Mouse (Mus musculus): ENCODE measurements around the gene 5031410I06Rik. TPM values are rescaled to one million over a fixed set of nuclear protein-coding genes. Genes with fewer than 3 reads are reported as not detected.
"Not testable (repeated sequence)": the region's sequence is repeated elsewhere in the genome, so short reads cannot be mapped to it uniquely, and the experiment has no call there.

Gene 5031410I06Rik
- total RNA-seq (2014; rRNA removed) = not detected in 2 replicates
- 0.15 and 0.21 TPM in 2 replicates for polyA plus RNA-seq (2015; fragmentation: Nextera tagmentation; extraction: Ambion mirVana)

- no CpG with 5 or more reads among the region's 3 CpGs for WGBS
- H3K4me3 ChIP-seq (ENCODE audit: low read depth, low read length); H3K9ac ChIP-seq; H3K9me3 ChIP-seq (ENCODE audit: low read length); H3K27me3 ChIP-seq (ENCODE audit: insufficient read depth, low read length); H3K4me1 ChIP-seq (ENCODE audit: insufficient read depth); H3K4me2 ChIP-seq (ENCODE audit: low read depth); ATAC-seq; H3K27ac ChIP-seq (ENCODE audit: low read depth, low read length); DNase-seq; H3K36me3 ChIP-seq (ENCODE audit: insufficient read depth): not testable (repeated sequence)
Measured at GRCm38 (mm10) chr5:26105262-26105661, at the start of gene 5031410I06Rik. TSS of gene 5031410I06Rik (minus strand) at chr5:26105362.

- Histone ChIP-seq H3K27ac (ENCODE audit: low read depth, low read length) (no peak overlapping the region), H3K4me2 (ENCODE audit: low read depth) (no peak overlapping the region), H3K27me3 (ENCODE audit: insufficient read depth, low read length) (no peaks in the 10 kb centered on the region), H3K36me3 (ENCODE audit: insufficient read depth) (no peaks in the 10 kb centered on the region), H3K9ac (no peak overlapping the region), H3K4me1 (ENCODE audit: insufficient read depth) (no peaks in the 10 kb centered on the region), H3K4me3 (ENCODE audit: low read depth, low read length) (no peak overlapping the region), H3K9me3 (ENCODE audit: low read length) (no peaks in the 10 kb centered on the region)
- 71% methylated on average over 6 of the region's 6 CpGs for WGBS
- no peak for TF ChIP-seq CTCF (IDR thresholded peaks at IDR 0.05; ENCODE audit: low read depth)
- ATAC-seq (no peak), DNase-seq (no peak)
Measured at GRCm38 (mm10) chr5:26142891-26143290, 37.7 kb upstream of the 5031410I06Rik start.

- not testable (repeated sequence) for H3K27me3 ChIP-seq (ENCODE audit: insufficient read depth, low read length); H3K9ac ChIP-seq; H3K27ac ChIP-seq (ENCODE audit: low read depth, low read length); ATAC-seq; H3K9me3 ChIP-seq (ENCODE audit: low read length); H3K4me2 ChIP-seq (ENCODE audit: low read depth); DNase-seq; H3K4me3 ChIP-seq (ENCODE audit: low read depth, low read length); H3K4me1 ChIP-seq (ENCODE audit: insufficient read depth); H3K36me3 ChIP-seq (ENCODE audit: insufficient read depth)
- WGBS = no CpG with 5 or more reads among the region's 3 CpGs
Measured at GRCm38 (mm10) chr5:26121321-26121720, 16.2 kb upstream of the 5031410I06Rik start, which contains the start of gene Gm10220. TSS of gene Gm10220 (minus strand) at chr5:26121421.

GRCm38 (mm10) chr5:26089191-26089590, 16.0 kb downstream of the 5031410I06Rik start, which contains the start of gene Gm10471:
TSS of gene Gm10471 (minus strand) at chr5:26089291.
- not testable (repeated sequence) for H3K27ac ChIP-seq (ENCODE audit: low read depth, low read length); H3K4me1 ChIP-seq (ENCODE audit: insufficient read depth); H3K4me3 ChIP-seq (ENCODE audit: low read depth, low read length); H3K4me2 ChIP-seq (ENCODE audit: low read depth); H3K9me3 ChIP-seq (ENCODE audit: low read length); H3K36me3 ChIP-seq (ENCODE audit: insufficient read depth); DNase-seq; H3K27me3 ChIP-seq (ENCODE audit: insufficient read depth, low read length); ATAC-seq; H3K9ac ChIP-seq
- 79% methylated on average over 1 of the region's 1 CpGs for WGBS

- not testable (repeated sequence) for H3K27me3 ChIP-seq (ENCODE audit: insufficient read depth, low read length); H3K36me3 ChIP-seq (ENCODE audit: insufficient read depth); H3K4me2 ChIP-seq (ENCODE audit: low read depth); H3K9ac ChIP-seq; H3K4me1 ChIP-seq (ENCODE audit: insufficient read depth); H3K27ac ChIP-seq (ENCODE audit: low read depth, low read length); H3K4me3 ChIP-seq (ENCODE audit: low read depth, low read length); DNase-seq; H3K9me3 ChIP-seq (ENCODE audit: low read length); ATAC-seq
Measured at GRCm38 (mm10) chr5:26079023-26079422, 26.1 kb downstream of the 5031410I06Rik start.

- Histone ChIP-seq H3K9me3 (ENCODE audit: low read length) (no peaks in the 10 kb centered on the region), H3K36me3 (ENCODE audit: insufficient read depth) (no peaks in the 10 kb centered on the region), H3K9ac (no peak overlapping the region), H3K27me3 (ENCODE audit: insufficient read depth, low read length) (no peaks in the 10 kb centered on the region), H3K4me1 (ENCODE audit: insufficient read depth) (no peaks in the 10 kb centered on the region), H3K4me2 (ENCODE audit: low read depth) (no peak overlapping the region), H3K27ac (ENCODE audit: low read depth, low read length) (no peak overlapping the region), H3K4me3 (ENCODE audit: low read depth, low read length) (no peak overlapping the region)
- DNase-seq (no peak), ATAC-seq (no peak)
- TF ChIP-seq CTCF (IDR thresholded peaks at IDR 0.05; ENCODE audit: low read depth) = no peak
- WGBS = 89% methylated on average over 24 of the region's 24 CpGs
Measured at GRCm38 (mm10) chr5:26070716-26071115, 34.4 kb downstream of the 5031410I06Rik start.

GRCm38 (mm10) chr5:26058481-26058880, 46.7 kb downstream of the 5031410I06Rik start, which contains the start of gene Gm7347:
TSS of gene Gm7347 (minus strand) at chr5:26058581.
- DNase-seq; ATAC-seq; H3K4me2 ChIP-seq (ENCODE audit: low read depth); H3K4me1 ChIP-seq (ENCODE audit: insufficient read depth); H3K9me3 ChIP-seq (ENCODE audit: low read length); H3K9ac ChIP-seq; H3K27me3 ChIP-seq (ENCODE audit: insufficient read depth, low read length); H3K4me3 ChIP-seq (ENCODE audit: low read depth, low read length); H3K36me3 ChIP-seq (ENCODE audit: insufficient read depth); H3K27ac ChIP-seq (ENCODE audit: low read depth, low read length): not testable (repeated sequence)
- WGBS = no CpG with 5 or more reads among the region's 2 CpGs

Other genes starting within 250 kb of the 5031410I06Rik start
- 0.10 TPM in 1 of 2 replicates, not detected in the other for gene Gm21663, start 163.0 kb downstream of the 5031410I06Rik start, total RNA-seq (2014; rRNA removed)
- not detected in 2 replicates for gene Gm21663, start 163.0 kb downstream of the 5031410I06Rik start, polyA plus RNA-seq (2015; fragmentation: Nextera tagmentation; extraction: Ambion mirVana)
- not detected in 2 replicates for gene Gm21671, start 150.9 kb downstream of the 5031410I06Rik start, total RNA-seq (2014; rRNA removed)
- gene Gm21671, start 150.9 kb downstream of the 5031410I06Rik start, polyA plus RNA-seq (2015; fragmentation: Nextera tagmentation; extraction: Ambion mirVana) = 0.12 TPM in 1 of 2 replicates, not detected in the other
- not detected in 2 replicates for gene Gm21680, start 132.7 kb downstream of the 5031410I06Rik start, total RNA-seq (2014; rRNA removed)
- 0.07 TPM in 1 of 2 replicates, not detected in the other for gene Gm21680, start 132.7 kb downstream of the 5031410I06Rik start, polyA plus RNA-seq (2015; fragmentation: Nextera tagmentation; extraction: Ambion mirVana)
- not detected in 2 replicates for gene Gm21698, start 116.7 kb downstream of the 5031410I06Rik start, total RNA-seq (2014; rRNA removed)
- 0.17 TPM in 1 of 2 replicates, not detected in the other for gene Gm21698, start 116.7 kb downstream of the 5031410I06Rik start, polyA plus RNA-seq (2015; fragmentation: Nextera tagmentation; extraction: Ambion mirVana)
- not detected in 2 replicates for gene Gm1979, start 100.6 kb downstream of the 5031410I06Rik start, total RNA-seq (2014; rRNA removed)
- gene Gm1979, start 100.6 kb downstream of the 5031410I06Rik start, polyA plus RNA-seq (2015; fragmentation: Nextera tagmentation; extraction: Ambion mirVana) = 0.15 TPM in 1 of 2 replicates, not detected in the other
- gene Gm5862, start 82.4 kb downstream of the 5031410I06Rik start, total RNA-seq (2014; rRNA removed) = not detected in 2 replicates
- 0.11 TPM in 1 of 2 replicates, not detected in the other for gene Gm5862, start 82.4 kb downstream of the 5031410I06Rik start, polyA plus RNA-seq (2015; fragmentation: Nextera tagmentation; extraction: Ambion mirVana)
- 0.05 TPM in 1 of 2 replicates, not detected in the other for gene Speer4a, start 65.8 kb downstream of the 5031410I06Rik start, total RNA-seq (2014; rRNA removed)
- gene Speer4a, start 65.8 kb downstream of the 5031410I06Rik start, polyA plus RNA-seq (2015; fragmentation: Nextera tagmentation; extraction: Ambion mirVana) = 0.08 TPM in 1 of 2 replicates, not detected in the other
- gene Gm7347, start 46.8 kb downstream of the 5031410I06Rik start, total RNA-seq (2014; rRNA removed) = not detected in 2 replicates
- 0.05 TPM in 1 of 2 replicates, not detected in the other for gene Gm7347, start 46.8 kb downstream of the 5031410I06Rik start, polyA plus RNA-seq (2015; fragmentation: Nextera tagmentation; extraction: Ambion mirVana)
- not detected in 2 replicates for gene Gm10471, start 16.1 kb downstream of the 5031410I06Rik start, total RNA-seq (2014; rRNA removed)
- gene Gm10471, start 16.1 kb downstream of the 5031410I06Rik start, polyA plus RNA-seq (2015; fragmentation: Nextera tagmentation; extraction: Ambion mirVana) = not detected in 2 replicates
- not detected in 2 replicates for gene Gm10220, start 16.1 kb upstream of the 5031410I06Rik start, total RNA-seq (2014; rRNA removed)
- not detected in 2 replicates for gene Gm10220, start 16.1 kb upstream of the 5031410I06Rik start, polyA plus RNA-seq (2015; fragmentation: Nextera tagmentation; extraction: Ambion mirVana)
- 0.46 and 0.90 TPM in 2 replicates for gene Gm7361, start 152.3 kb upstream of the 5031410I06Rik start, total RNA-seq (2014; rRNA removed)
- gene Gm7361, start 152.3 kb upstream of the 5031410I06Rik start, polyA plus RNA-seq (2015; fragmentation: Nextera tagmentation; extraction: Ambion mirVana) = 0.11 and 0.22 TPM in 2 replicates